Mouse (Mus musculus): ENCODE data around the gene Eif4a1. TPM values are rescaled to one million over a fixed set of nuclear protein-coding genes. Genes with fewer than 3 reads are reported as not detected.
A peak's percentile ranks its signal among the peaks of the same experiment; 100 is the strongest.

Eif4a1 gene
- total RNA-seq, 4 experiments from 2014 or later = 500 to 614 (median 555) TPM

- DNase-seq = no peak
These were observed 26.4 kb upstream of the Eif4a1 start for GRCm38 (mm10) chr11:69698574-69698973.

DNA sequence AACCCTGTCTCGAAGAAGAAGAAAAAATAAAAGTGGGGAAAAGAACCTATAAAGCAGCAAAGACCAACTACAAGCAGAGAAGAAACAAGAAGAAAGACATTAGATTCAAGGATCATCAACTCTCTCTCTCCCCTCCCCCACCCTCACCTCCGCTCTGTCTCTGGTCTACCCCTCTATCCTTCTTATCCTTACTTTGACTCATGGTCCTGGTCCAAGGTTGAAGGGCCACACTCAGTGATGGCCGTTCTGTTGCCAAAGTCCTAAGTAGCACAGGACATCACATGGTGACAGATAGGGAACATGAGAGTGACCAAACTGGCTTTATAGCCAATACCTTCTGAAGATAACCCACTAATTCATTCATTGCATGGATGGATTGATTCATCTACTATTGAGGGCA is 25.2 kb upstream of the Eif4a1 start:
- no peak for DNase-seq

DNA sequence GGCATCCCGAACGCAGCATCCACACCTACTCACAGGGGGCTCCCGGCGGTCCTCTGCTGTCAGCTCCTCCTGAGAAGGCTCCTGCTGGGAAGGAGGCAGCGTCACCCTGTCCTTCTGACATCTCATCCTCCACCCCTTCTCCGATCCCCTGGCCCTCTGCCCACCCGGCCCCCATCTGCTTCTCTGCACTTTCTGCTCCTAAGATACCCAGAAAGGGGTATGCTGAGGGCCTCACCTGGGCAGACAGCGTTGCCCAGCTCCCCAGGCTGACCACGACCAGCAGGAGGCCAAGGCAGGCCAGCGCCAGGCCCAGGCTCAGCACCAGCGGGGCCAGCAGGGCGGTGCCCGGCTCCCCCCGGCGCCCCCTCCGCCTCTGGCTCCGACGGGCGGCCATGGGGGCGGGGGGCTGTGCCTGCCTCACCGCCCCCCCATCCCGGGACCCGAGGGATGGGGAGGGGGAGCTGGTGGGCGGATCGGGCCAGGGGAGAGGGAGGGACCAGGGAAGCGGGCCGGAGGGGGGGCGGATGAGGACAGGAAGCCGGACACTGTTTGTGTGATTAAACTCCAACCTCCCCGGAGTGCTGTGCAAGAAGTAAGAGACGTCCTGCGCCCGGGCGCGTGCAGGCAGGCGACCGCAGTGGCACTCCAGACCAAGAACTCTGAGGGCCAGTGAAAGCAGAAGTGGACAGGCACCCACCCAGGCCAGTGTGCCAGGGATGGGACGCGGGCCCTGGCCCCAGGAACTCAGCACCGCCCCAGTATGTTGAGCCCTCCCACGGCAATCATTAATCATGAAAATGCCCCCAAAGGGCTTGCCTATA is 23.3 kb upstream of the Eif4a1 start, which contains the start of the genes Tnfsf12 and Tnfsfm13:
Gene Tnfsf12 (minus strand): TSS at position 489 of the 821 bp plus-strand sequence.
Gene Tnfsfm13 (minus strand): TSS at position 738 of the 821 bp plus-strand sequence.
- peak; percentile 72 for DNase-seq

- DNase-seq = no peak
These were observed 22.8 kb upstream of the Eif4a1 start for GRCm38 (mm10) chr11:69695046-69695360.

GRCm38 (mm10) chr11:69693421-69693965 is 21.3 kb upstream of the Eif4a1 start:
- DNase-seq = no peak

GRCm38 (mm10) chr11:69692863-69693262 is 20.6 kb upstream of the Eif4a1 start:
- no peak for DNase-seq

- DNase-seq = no peak
These were observed 20.1 kb upstream of the Eif4a1 start for GRCm38 (mm10) chr11:69692196-69692811.

DNA sequence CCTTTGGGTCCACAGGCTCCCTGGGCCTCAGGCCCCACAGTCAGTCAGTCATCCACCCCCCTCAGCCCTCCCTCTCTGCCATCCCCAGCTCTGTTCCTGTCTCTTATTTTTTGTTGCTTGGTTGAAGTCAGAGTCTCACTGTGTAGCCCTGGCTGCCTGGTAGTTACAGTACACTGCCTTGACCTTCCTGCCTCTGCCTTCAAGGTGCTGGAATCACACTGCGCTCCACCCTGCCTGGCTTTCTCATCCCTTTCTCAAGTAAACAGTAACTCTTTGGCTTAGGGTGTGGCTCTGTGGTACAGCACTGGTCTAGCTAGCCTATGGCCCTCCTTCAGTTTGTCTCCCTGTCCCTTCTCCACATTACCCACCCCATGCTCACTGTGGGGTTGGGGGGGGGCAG is 17.7 kb upstream of the Eif4a1 start:
- no peak for DNase-seq

DNA sequence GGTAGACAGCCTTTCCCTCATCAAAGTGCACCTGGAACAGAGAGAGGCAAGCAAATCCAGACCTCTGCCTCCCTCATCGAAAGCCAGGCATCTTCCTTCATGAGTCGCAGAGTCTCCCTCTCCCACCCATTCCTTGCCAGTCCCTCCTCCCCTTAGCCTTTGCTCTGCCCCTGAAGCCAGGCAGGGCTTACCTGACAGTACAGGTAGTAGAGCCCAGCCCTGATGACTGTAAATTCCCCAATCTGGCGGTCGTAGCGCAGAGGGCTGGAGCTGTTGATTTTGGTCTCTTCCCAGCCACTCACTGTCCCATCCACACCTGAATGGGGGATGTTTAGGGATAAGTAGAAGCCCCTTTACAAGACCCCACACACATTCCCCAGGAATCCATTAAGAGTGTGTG is 14.8 kb upstream of the Eif4a1 start:
- no peak for DNase-seq

DNA sequence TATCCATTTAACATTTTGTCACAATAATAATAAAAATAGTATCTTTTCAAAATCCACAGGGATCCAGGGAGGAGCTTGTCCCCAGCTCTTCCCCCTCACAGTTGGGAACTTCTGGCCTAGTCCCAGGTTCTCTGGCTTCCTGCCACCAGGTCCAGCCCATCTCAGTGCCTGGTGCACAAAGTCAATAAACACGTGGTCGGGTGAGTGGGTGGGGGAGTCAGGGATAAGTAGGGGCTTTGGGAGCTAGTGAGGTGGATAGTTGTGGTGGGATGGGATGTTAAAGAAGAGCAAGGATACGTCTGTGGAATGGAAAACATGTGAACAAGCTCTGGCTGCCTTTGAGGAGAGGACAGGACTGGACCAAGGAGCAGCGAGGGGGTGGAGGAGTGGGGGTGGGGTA is 14.2 kb upstream of the Eif4a1 start:
- DNase-seq = no peak

GRCm38 (mm10) chr11:69685526-69686148 is 13.4 kb upstream of the Eif4a1 start, which contains the start of gene Tnfsf13:
Gene Tnfsf13 (minus strand): TSS chr11:69685784.
- peak; percentile 81 for DNase-seq

GRCm38 (mm10) chr11:69684936-69685335 is 12.7 kb upstream of the Eif4a1 start:
- no peak for DNase-seq

DNA sequence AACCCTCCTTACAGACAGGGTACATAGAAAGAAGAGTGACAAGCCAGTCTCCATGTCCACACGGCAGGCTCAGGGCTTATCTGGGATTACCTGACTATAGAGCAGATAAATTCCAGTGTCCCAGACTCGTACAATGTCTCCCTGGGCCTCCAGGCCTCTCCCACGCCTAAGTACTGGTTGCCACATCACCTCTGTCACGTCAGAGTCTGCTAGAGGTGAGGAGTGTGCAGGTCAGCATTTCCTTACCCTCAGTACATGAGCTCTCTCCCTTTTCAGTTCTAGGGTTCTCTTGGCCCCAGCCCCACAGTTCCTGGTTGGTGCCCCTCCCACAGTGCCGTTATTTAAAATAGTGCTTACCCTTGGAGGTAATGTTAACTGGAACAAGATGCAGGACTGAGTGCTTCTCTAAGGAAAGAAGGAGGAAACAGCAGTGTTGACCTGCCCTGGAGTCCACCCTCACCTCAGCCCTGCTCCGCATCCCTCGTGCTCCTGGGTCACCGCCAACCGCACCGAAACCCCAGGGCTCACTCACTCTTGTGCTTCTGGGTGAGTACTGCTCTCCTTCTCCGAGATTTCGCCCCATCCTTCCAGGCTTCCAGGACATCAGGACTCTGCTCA is 12.0 kb upstream of the Eif4a1 start:
- no peak for DNase-seq

- DNase-seq = no peak
These were observed 11.4 kb upstream of the Eif4a1 start for GRCm38 (mm10) chr11:69683576-69683975.

- DNase-seq = peak; percentile 83
These were observed 10.8 kb upstream of the Eif4a1 start for GRCm38 (mm10) chr11:69682840-69683533.

DNA sequence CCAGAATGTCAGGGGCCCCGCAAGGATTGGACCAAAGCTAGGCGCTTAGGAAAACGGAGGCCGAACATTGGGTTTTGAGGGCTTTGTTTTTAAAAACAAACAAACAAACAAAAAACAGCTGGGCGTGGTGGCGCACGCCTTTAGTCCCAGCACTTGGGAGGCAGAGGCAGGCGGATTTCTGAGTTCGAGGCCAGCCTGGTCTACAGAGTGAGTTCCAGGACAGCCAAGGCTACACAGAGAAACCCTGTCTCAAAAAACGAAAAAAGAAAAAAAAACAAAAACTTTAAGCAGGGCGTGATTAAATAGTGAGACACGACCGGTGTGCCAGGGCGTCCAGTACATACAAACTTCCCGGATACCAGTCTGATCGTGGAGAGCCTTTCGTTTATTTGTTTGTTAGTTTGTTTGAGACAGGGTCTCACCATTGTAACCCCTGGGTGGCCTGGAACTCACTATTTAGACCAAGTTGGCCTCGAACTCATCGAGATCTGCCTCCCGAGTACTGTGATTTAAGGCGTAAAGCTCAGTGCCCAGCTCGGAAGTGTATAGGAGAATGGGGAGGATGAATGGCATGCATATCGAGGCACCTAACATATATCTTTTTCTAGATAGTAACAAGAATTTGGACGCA is 10.1 kb upstream of the Eif4a1 start:
- no peak for DNase-seq

DNA sequence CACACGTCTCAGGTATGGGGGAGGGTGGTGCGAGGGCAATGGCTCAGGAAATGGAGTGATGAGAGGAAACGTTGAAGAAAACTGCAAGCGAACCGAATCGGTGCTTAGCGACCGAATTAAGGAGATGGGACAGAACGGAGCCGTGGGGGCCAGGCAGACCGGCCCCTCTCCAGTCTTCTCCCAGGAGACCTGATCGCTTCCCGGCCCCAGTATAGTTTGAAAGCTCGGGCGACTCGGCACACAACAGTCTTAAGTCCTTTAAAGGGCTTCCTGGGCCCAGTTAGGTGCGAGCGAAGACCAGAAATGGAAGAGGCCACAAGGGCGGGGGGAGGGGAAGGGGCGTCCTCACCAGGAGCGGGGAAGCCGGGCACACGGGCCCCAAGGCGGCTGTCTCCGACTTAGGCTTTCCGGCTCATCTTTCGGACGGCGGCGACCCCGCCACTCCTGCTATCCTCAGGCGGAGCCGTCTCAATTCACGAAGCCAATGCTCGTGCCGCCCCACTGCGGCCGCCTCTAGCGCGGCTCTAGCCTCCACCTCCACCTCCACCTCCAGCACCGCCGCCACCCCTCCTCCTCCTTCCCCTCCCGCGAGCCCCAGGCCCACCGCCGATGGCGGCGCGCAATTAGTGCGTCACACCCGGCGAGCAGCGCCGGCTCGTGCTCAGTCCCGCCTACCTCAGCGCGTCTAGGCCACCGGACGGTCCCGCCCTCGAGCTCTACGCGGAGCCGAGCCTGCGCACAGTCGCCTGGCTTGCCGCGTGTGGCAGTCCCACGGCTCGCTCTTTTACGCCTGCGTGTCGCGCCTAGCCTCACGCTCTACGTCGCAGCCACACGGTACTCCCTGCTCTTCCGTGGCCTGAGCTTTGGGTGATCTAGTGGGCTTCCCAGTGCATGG is 9.3 kb upstream of the Eif4a1 start, which contains the start of gene Senp3:
Gene Senp3 (minus strand): TSS at position 771 of the 895 bp plus-strand sequence.
- DNase-seq = peak; percentile 95

- DNase-seq = no peak
These were observed 8.1 kb upstream of the Eif4a1 start for GRCm38 (mm10) chr11:69680136-69680855.

DNA sequence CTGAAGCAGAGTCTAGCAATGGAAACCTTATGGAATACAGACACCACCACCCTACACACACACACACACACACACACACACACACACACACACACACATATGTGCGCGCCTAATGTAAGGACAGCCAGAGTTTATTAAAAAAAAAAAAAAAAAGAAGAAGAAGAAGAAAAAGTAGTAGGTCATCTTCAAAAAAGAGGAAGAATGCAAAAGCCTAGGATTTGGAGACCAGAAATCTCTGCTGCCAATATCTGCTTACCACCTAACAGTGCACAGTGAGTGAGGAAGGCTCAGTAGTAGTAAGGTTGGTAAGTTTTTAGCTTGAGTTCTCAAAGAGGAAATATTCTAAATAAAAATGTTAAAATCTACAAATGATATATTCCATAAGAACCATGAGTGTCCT is 6.9 kb upstream of the Eif4a1 start:
- DNase-seq = no peak

DNA sequence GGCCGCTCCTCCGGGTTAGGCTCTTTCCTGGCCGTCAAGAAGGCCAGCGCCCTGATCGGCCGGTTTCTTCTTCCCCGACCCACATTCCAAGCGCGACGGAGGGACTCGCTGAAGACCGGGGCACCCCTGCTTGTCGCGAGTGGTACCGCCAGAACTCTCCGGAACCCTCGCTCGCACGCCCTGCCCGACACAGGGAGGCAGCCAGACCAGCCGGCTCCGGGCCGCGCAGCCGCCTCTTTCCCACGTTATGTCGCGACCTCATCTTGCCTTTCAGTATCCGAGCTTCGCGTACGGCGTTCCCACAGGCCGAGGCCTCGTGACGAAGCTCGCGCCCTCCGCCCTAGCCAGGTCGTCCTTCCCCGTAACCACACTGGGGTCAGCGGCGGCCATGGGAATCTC is 498 bp downstream of the Eif4a1 start:
- no peak for DNase-seq

All from adrenal gland, adult 8-10 months (tissue).